Mouse (Mus musculus): ENCODE results near the gene Ttc3. TPM values are rescaled to one million over a fixed set of nuclear protein-coding genes. Genes with fewer than 3 reads are reported as not detected.

Gene Ttc3
- 16.9 and 24.6 TPM in 2 replicates for polyA plus RNA-seq (2012; rRNA removed)

GRCm38 (mm10) chr16:94370173-94370914 is at the start of gene Ttc3:
Gene Ttc3, plus strand, starts transcription at chr16:94370618.

GRCm38 (mm10) chr16:94327781-94328711 is 42.4 kb upstream of the Ttc3 start, which contains the start of gene Ripply3:
Gene Ripply3, plus strand, starts transcription at chr16:94328420.

GRCm38 (mm10) chr16:94371301-94371931 is 998 bp downstream of the Ttc3 start, which contains the start of gene Pigp:
Gene Pigp, minus strand, starts transcription at chr16:94371842.

Other genes starting within 250 kb of the Ttc3 start
- 7.8 and 8.0 TPM in 2 replicates for gene Hlcs, start 57.0 kb upstream of the Ttc3 start, polyA plus RNA-seq (2012; rRNA removed)
- 0.81 and 1.2 TPM in 2 replicates for gene Ripply3, start 42.2 kb upstream of the Ttc3 start, polyA plus RNA-seq (2012; rRNA removed)
- gene Pigp, start 1.2 kb downstream of the Ttc3 start, polyA plus RNA-seq (2012; rRNA removed): 17.3 and 18.0 TPM in 2 replicates
- 25.2 and 26.8 TPM in 2 replicates for gene Vps26c, start 156.2 kb downstream of the Ttc3 start, polyA plus RNA-seq (2012; rRNA removed)
- gene Dyrk1a, start 199.4 kb downstream of the Ttc3 start, polyA plus RNA-seq (2012; rRNA removed): 25.1 and 27.9 TPM in 2 replicates